Mouse (Mus musculus) CH12.LX (cell line): ENCODE measurements at regions not wholly inside any gene's neighbourhood (a gene's known extent, or its start where the extent isn't known, plus 50 kb on each side); places are given as distances from the start of the nearest gene placed in this dataset.

Source experiments
- CHD1 ChIP-seq: IDR thresholded peaks from 2 replicates; pipeline ENCODE4 v1.6.1; 2012; ENCODE audit warnings: low read depth, low read length, improper control_type of control experiment, inconsistent platforms
- CTCF ChIP-seq, 2 experiments: IDR thresholded peaks in 1 of 2; conservative IDR thresholded peaks in 1 of 2; 2 replicates each; pipeline ENCODE4 v1.5.1; 2011 to 2012; ENCODE audit warnings: low read depth in 2 of 2, low read length in 2 of 2, improper control_type of control experiment in 1 of 2, inconsistent platforms in 1 of 2, mild to moderate bottlenecking in 1 of 2, moderate library complexity in 1 of 2
- EP300 ChIP-seq: IDR thresholded peaks from 2 replicates; pipeline ENCODE4 v1.6.1; 2011; ENCODE audit warnings: low read length, improper control_type of control experiment
- MAZ ChIP-seq: IDR thresholded peaks from 2 replicates; pipeline ENCODE4 v1.6.1; 2012; ENCODE audit warnings: low read depth, mild to moderate bottlenecking, inconsistent platforms, low read length, improper control_type of control experiment, moderate library complexity
- MYC ChIP-seq: IDR thresholded peaks from 2 replicates; pipeline ENCODE4 v1.6.1; 2011; ENCODE audit warnings: low read depth, mild to moderate bottlenecking, improper control_type of control experiment, low read length
- NRF1 ChIP-seq: IDR thresholded peaks from 2 replicates; pipeline ENCODE4 v1.6.1; 2014; ENCODE audit warnings: low read depth, mild to moderate bottlenecking, inconsistent platforms, low read length, improper control_type of control experiment, moderate library complexity
- POLR2A ChIP-seq: IDR thresholded peaks from 2 replicates; pipeline ENCODE4 v1.6.1; 2011; ENCODE audit warnings: low read depth, mild to moderate bottlenecking, improper control_type of control experiment, low read length
- POLR2AphosphoS2 ChIP-seq: IDR thresholded peaks from 2 replicates; pipeline ENCODE4 v1.6.1; 2011; ENCODE audit warnings: low read depth, low read length, improper control_type of control experiment
- TCF12 ChIP-seq: IDR thresholded peaks from 2 replicates; pipeline ENCODE4 v1.6.1; 2014; ENCODE audit warnings: low read depth, mild to moderate bottlenecking, inconsistent platforms, low read length, improper control_type of control experiment
- USF1 ChIP-seq: IDR thresholded peaks from 2 replicates; pipeline ENCODE4 v1.6.1; 2014; ENCODE audit warnings: low read depth, mild to moderate bottlenecking, inconsistent platforms, low read length, improper control_type of control experiment
- USF2 ChIP-seq: conservative IDR thresholded peaks from 2 replicates; pipeline ENCODE4 v1.6.1; 2011; ENCODE audit warnings: low read depth, low read length, improper control_type of control experiment
- ZC3H11A ChIP-seq: IDR thresholded peaks from 2 replicates; pipeline ENCODE4 v1.6.1; 2012; ENCODE audit warnings: low read depth, mild to moderate bottlenecking, inconsistent platforms, low read length, improper control_type of control experiment

DNA sequence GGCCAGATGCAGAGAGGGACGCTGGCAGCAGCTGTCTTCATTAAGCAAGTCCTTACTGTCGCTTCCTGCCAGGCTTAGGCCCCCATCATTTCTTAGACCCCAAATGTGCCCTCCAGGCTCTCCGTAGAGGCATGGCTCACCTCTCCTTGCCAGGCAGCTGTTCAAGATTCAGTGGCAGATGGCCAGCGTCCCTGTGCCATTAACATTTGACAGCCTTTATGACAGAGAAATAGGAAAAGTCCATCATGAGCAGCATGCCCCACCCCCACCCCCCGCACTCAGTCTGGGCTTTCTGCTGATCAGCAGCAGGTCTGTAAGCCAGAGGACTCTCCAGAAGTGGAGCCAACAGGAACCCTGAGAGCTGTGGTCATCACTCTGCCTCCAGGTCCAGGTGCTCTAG, 154.7 kb downstream of the Ddx11 start:
- no peak for TF ChIP-seq POLR2A
- TF ChIP-seq CTCF (conservative IDR thresholded peaks at IDR 0.05 in 1 of 2, IDR thresholded peaks at IDR 0.05 in 1 of 2; ENCODE audit: low read depth in 2 of 2, low read length in 2 of 2) = no peak
- no peak for TF ChIP-seq ZC3H11A
- TF ChIP-seq NRF1 = no peak
- TF ChIP-seq EP300 = no peak
- TF ChIP-seq CHD1 = no peak
- no peak for TF ChIP-seq TCF12
- no peak for TF ChIP-seq MYC
- no peak for TF ChIP-seq POLR2AphosphoS2
- no peak for TF ChIP-seq USF1
- TF ChIP-seq MAZ = no peak
- TF ChIP-seq USF2 = no peak
